Mouse (Mus musculus) liver, adult 2 months (tissue): ENCODE results near the gene Ryr3.

Experiments
- CTCF ChIP-seq: fragments of 200-500 bp; IDR thresholded peaks from 2 replicates; pipeline ENCODE4 v1.5.1; 2011; ENCODE audit warnings: low read depth, low read length, control low read depth
- POLR2A ChIP-seq: fragments of 200-500 bp; IDR thresholded peaks from 2 replicates; pipeline ENCODE4 v1.6.1; 2011; ENCODE audit warnings: low read length, control low read depth; ENCODE audit not compliant: insufficient read depth; ENCODE audit errors: extremely low read depth

- no peak for TF ChIP-seq POLR2A
- no peak for TF ChIP-seq CTCF
Measured at GRCm38 (mm10) chr2:113199030-113199679, 17.7 kb downstream of the Ryr3 start.
